Comparison of ENCODE assay signal across 27 mouse cellular contexts in genomic region chr9:41337375-41337774, GRCm38 (mm10).
DNase-seq lines count a peak whose midpoint lies in the region; ATAC-seq and TF ChIP-seq lines count a peak whose summit lies in the region.
"Had no signal": no experiment of that assay in that cellular context is flagged by ENCODE, and none has a peak within 500 bp of the region (broad histone marks: within the 10 kb centered on the region; RNA-seq: fewer than 3 reads in every experiment).

No protein-coding gene starts in this region.

- no peaks in the 10 kb centered on the region for H3K9me3 ChIP-seq in liver, postnatal 0 days (ENCODE audit: low read length)
- no peaks in the 10 kb centered on the region for H3K9me3 ChIP-seq in liver, embryonic 11.5 days (ENCODE audit: control insufficient read depth, low read length)
- H3K9me3 ChIP-seq in CH12.LX (replicated peaks; ENCODE audit: low read length): no peaks in the 10 kb centered on the region
- H3K9me3 ChIP-seq: embryonic facial prominence, embryonic 13.5 days; embryonic facial prominence, embryonic 15.5 days; forebrain, embryonic 10.5 days; forebrain, embryonic 12.5 days had no signal

- 65% methylated on average over 2 of the region's 2 CpGs for WGBS in liver, postnatal 0 days (ENCODE audit: insufficient replicate concordance)
- WGBS in liver, embryonic 11.5 days: 76% methylated on average over 2 of the region's 2 CpGs

- no peak overlapping the region for H3K4me2 ChIP-seq in liver, postnatal 0 days (ENCODE audit: low read depth, low read length)
- H3K4me2 ChIP-seq in liver, embryonic 11.5 days: no peak overlapping the region
- H3K4me2 ChIP-seq in CH12.LX (ENCODE audit: insufficient read depth, low read depth, poor library complexity, severe bottlenecking): peak overlapping the region; percentile 70
- H3K4me2 ChIP-seq: embryonic facial prominence, embryonic 13.5 days; embryonic facial prominence, embryonic 15.5 days; forebrain, embryonic 12.5 days had no signal

- no peak overlapping the region for H3K4me3 ChIP-seq in liver, postnatal 0 days (ENCODE audit: low read depth, low read length)
- no peak overlapping the region for H3K4me3 ChIP-seq in liver, embryonic 11.5 days (ENCODE audit: low read depth, low read length)
- no peak overlapping the region for H3K4me3 ChIP-seq in CH12.LX (replicated peaks in 1 of 3; ENCODE audit: low read depth in 2 of 3, low read length in 2 of 3, poor library complexity in 1 of 3)
- H3K4me3 ChIP-seq: embryonic facial prominence, embryonic 13.5 days; embryonic facial prominence, embryonic 15.5 days; erythroblast, embryonic 14.5 days; forebrain, embryonic 10.5 days; forebrain, embryonic 12.5 days had no signal

- no peaks in the 10 kb centered on the region for H3K36me3 ChIP-seq in liver, postnatal 0 days (replicated peaks; ENCODE audit: insufficient read depth, low read length)
- no peaks in the 10 kb centered on the region for H3K36me3 ChIP-seq in liver, embryonic 11.5 days (ENCODE audit: control insufficient read depth, insufficient read depth, low read length)
- H3K36me3 ChIP-seq in CH12.LX (replicated peaks in 1 of 2; ENCODE audit: control insufficient read depth in 1 of 2, insufficient read depth in 1 of 2, low read length in 1 of 2): no peaks in the 10 kb centered on the region
- H3K36me3 ChIP-seq: embryonic facial prominence, embryonic 13.5 days; embryonic facial prominence, embryonic 15.5 days; forebrain, embryonic 10.5 days; forebrain, embryonic 12.5 days had no signal

- H3K27ac ChIP-seq in liver, postnatal 0 days (ENCODE audit: low read depth): no peak overlapping the region
- no peak overlapping the region for H3K27ac ChIP-seq in liver, embryonic 11.5 days (ENCODE audit: low read depth, low read length)
- no peak overlapping the region for H3K27ac ChIP-seq in CH12.LX (ENCODE audit: insufficient read depth, low read depth)
- H3K27ac ChIP-seq: embryonic facial prominence, embryonic 13.5 days; embryonic facial prominence, embryonic 15.5 days; forebrain, embryonic 10.5 days; forebrain, embryonic 12.5 days had no signal

- no peaks in the 10 kb centered on the region for H3K79me2 ChIP-seq in CH12.LX (replicated peaks; ENCODE audit: control insufficient read depth, extremely low read depth, insufficient read depth, poor library complexity, severe bottlenecking)

- dilution Hi-C loops in CH12.LX (cut with MboI; ENCODE audit: extremely low pct_ligation_motif_present, extremely low pct_unique_long_range_greater_than_20kb, low sequenced_read_pairs): no loop called here

- peaks cover 3% of the 10 kb centered on the region; the same call in 1 of the 2 replicates for H3K27me3 ChIP-seq in liver, postnatal 0 days (ENCODE audit: insufficient read depth, low read length)
- H3K27me3 ChIP-seq in liver, embryonic 11.5 days (replicated peaks; ENCODE audit: control insufficient read depth, insufficient read depth, low read length): no peaks in the 10 kb centered on the region
- no peaks in the 10 kb centered on the region for H3K27me3 ChIP-seq in CH12.LX (replicated peaks)
- H3K27me3 ChIP-seq: embryonic facial prominence, embryonic 13.5 days; embryonic facial prominence, embryonic 15.5 days; forebrain, embryonic 12.5 days; Patski had no signal

- in situ Hi-C loops in CH12.LX (cut with MboI; ENCODE audit: low pct_ligation_motif_present, low pct_unique_long_range_greater_than_20kb, low sequenced_read_pairs): no loop called here

- ATAC-seq in liver, postnatal 0 days: no peak
- no peak for ATAC-seq in liver, embryonic 11.5 days (replicated peaks; ENCODE audit: low FRiP score)
- peak; percentile 93 for ATAC-seq in megakaryocyte, adult 5-6 weeks (ENCODE audit: poor library complexity, severe bottlenecking)
- peak; percentile 85 for ATAC-seq in neutrophil, adult 5-6 weeks (ENCODE audit: extremely low read depth, insufficient number of reproducible peaks, low FRiP score, poor library complexity, severe bottlenecking)
- ATAC-seq: activated CD4-positive, CD25-positive, alpha-beta regulatory T cell, adult 4 months; CD4-positive, CD25-positive, alpha-beta regulatory T cell, adult 4 months; forebrain, embryonic 14.5 days; forebrain, postnatal 0 days; Patski had no signal

- H3K4me1 ChIP-seq in liver, postnatal 0 days (ENCODE audit: insufficient read depth): no peaks in the 10 kb centered on the region
- no peaks in the 10 kb centered on the region for H3K4me1 ChIP-seq in liver, embryonic 11.5 days (replicated peaks; ENCODE audit: control insufficient read depth, insufficient read depth, low read length)
- peaks cover 11 to 32% of the 10 kb centered on the region in 2 experiments for H3K4me1 ChIP-seq in CH12.LX (ENCODE audit: control insufficient read depth in 1 of 2, insufficient read depth in 2 of 2)

- TF ChIP-seq EP300 in liver, postnatal 0 days (IDR thresholded peaks at IDR 0.05; ENCODE audit: low read depth): peak; percentile 68
- no peak for TF ChIP-seq EP300 in CH12.LX (IDR thresholded peaks at IDR 0.05; ENCODE audit: low read length)

- no peak overlapping the region for H3K9ac ChIP-seq in liver, postnatal 0 days (replicated peaks)
- H3K9ac ChIP-seq in liver, embryonic 11.5 days (ENCODE audit: low read depth, low read length): no peak overlapping the region
- H3K9ac ChIP-seq in CH12.LX (ENCODE audit: insufficient read depth, low read depth): no peak overlapping the region
- H3K9ac ChIP-seq: embryonic facial prominence, embryonic 13.5 days; embryonic facial prominence, embryonic 15.5 days; forebrain, embryonic 12.5 days; forebrain, postnatal 0 days had no signal

- no peak for TF ChIP-seq POLR2A in CH12.LX (IDR thresholded peaks at IDR 0.05; ENCODE audit: low read depth, low read length)

- DNase-seq in liver, postnatal 0 days: no peak
- DNase-seq in liver, embryonic 11.5 days (ENCODE audit: low spot score): no peak
- DNase-seq in CH12.LX (ENCODE audit: extremely low read depth): no peak
- DNase-seq in left cerebral cortex, adult 11 months (ENCODE audit: low spot score): no peak
- no peak for DNase-seq in urinary bladder, postnatal 14 days (ENCODE audit: low spot score)
- DNase-seq: adrenal gland, adult 8-10 months; adrenal gland, postnatal 14 days; B cell, adult 2 months; cerebellum, adult 11 months; cerebellum, adult 18-20 months; cerebellum, adult 8-10 months; cerebellum, adult 9-11 months; cerebellum, postnatal 14 days; cerebellum, postnatal 36 days; embryo, embryonic 11 days; forebrain, postnatal 0 days had no signal

- no peak for TF ChIP-seq CTCF in liver, postnatal 0 days (IDR thresholded peaks at IDR 0.05; ENCODE audit: low read depth)
- TF ChIP-seq CTCF in CH12.LX (conservative IDR thresholded peaks at IDR 0.05 in 1 of 2, IDR thresholded peaks at IDR 0.05 in 1 of 2; ENCODE audit: low read depth in 2 of 2, low read length in 2 of 2): no peak

- no peak for TF ChIP-seq RAD21 in CH12.LX (IDR thresholded peaks at IDR 0.05; ENCODE audit: low read depth, low read length)

TF ChIP-seq in CH12.LX, 34 proteins besides CTCF, POLR2A, EP300 and RAD21:
- TF ChIP-seq POLR2AphosphoS2 (IDR thresholded peaks at IDR 0.05; ENCODE audit: low read depth, low read length) (no peak), ZNF384 (IDR thresholded peaks at IDR 0.05; ENCODE audit: low read depth, low read length) (no peak), TCF12 (IDR thresholded peaks at IDR 0.05; ENCODE audit: low read depth, low read length) (no peak), SIN3A (IDR thresholded peaks at IDR 0.05; ENCODE audit: low read length) (no peak), USF1 (IDR thresholded peaks at IDR 0.05; ENCODE audit: low read depth, low read length) (no peak), CHD2 (IDR thresholded peaks at IDR 0.05; ENCODE audit: low read length) (no peak), ZMIZ1 (IDR thresholded peaks at IDR 0.05; ENCODE audit: low read depth, low read length) (no peak), MXI1 (IDR thresholded peaks at IDR 0.05; ENCODE audit: low read depth, low read length) (no peak)

Comparison
In these comparisons a context has a peak if more than half of its experiments do, and no peak if none do; other contexts are left out.
1. ATAC-seq: peak in megakaryocyte, adult 5-6 weeks (single experiment) and neutrophil, adult 5-6 weeks (single experiment); none in liver, postnatal 0 days (single experiment) and liver, embryonic 11.5 days (single experiment).